Mouse (Mus musculus) G1E (cell line): ENCODE data around the gene Klhl42. TPM values are rescaled to one million over a fixed set of nuclear protein-coding genes. Genes with fewer than 3 reads are reported as not detected.

Experiments
- ATAC-seq: 2 replicates; pipeline ENCODE4 v1.8.0; 2016; ENCODE audit warnings: mild to moderate bottlenecking; ENCODE audit not compliant: insufficient number of reproducible peaks, poor library complexity, low FRiP score, severe bottlenecking; ENCODE audit errors: extremely low read depth
- DNase-seq: peaks from one replicate; pipeline ENCODE4 v3.0.0; 2012; ENCODE audit warnings: low spot score
- H3K27me3 ChIP-seq: 2 replicates; pipeline ENCODE4 v1.6.1; 2012; ENCODE audit warnings: mild to moderate bottlenecking, low read length, inconsistent platforms; ENCODE audit not compliant: insufficient read depth
- H3K36me3 ChIP-seq: replicated peaks from 2 replicates; pipeline ENCODE3; 2012; ENCODE audit warnings: mild to moderate bottlenecking, inconsistent platforms
- H3K4me1 ChIP-seq: 2 replicates; pipeline ENCODE4 v1.6.1; 2012; ENCODE audit warnings: low read depth, low read length, inconsistent platforms, mixed read lengths; ENCODE audit not compliant: insufficient read depth
- H3K4me3 ChIP-seq: 2 replicates; pipeline ENCODE4 v1.5.1; 2012; ENCODE audit warnings: low read depth, mild to moderate bottlenecking, inconsistent platforms, low read length, moderate library complexity, mixed read lengths
- H3K9me3 ChIP-seq: replicated peaks from 2 replicates; pipeline ENCODE4 v1.6.1; 2012; ENCODE audit warnings: inconsistent platforms
- CTCF ChIP-seq: IDR thresholded peaks from 2 replicates; pipeline ENCODE4 v1.5.1; 2012; ENCODE audit warnings: low read depth, low read length, inconsistent platforms, mixed read lengths
- GATA1 ChIP-seq: IDR thresholded peaks from 2 replicates; pipeline ENCODE4 v1.6.1; 2012; ENCODE audit warnings: borderline replicate concordance, low read length, inconsistent platforms, mixed read lengths
- GATA2 ChIP-seq: IDR thresholded peaks from 2 replicates; pipeline ENCODE4 v1.6.1; 2012; ENCODE audit warnings: low read depth, low read length, inconsistent platforms, borderline replicate concordance
- POLR2AphosphoS5 ChIP-seq: IDR thresholded peaks from 2 replicates; pipeline ENCODE4 v1.6.1; 2012; ENCODE audit warnings: low read depth, low read length, inconsistent platforms; ENCODE audit not compliant: insufficient replicate concordance
- TAL1 ChIP-seq: conservative IDR thresholded peaks from 2 replicates; pipeline ENCODE4 v1.6.1; 2012; ENCODE audit warnings: low read depth, low read length, inconsistent platforms, mixed read lengths
- polyA plus RNA-seq: library from polyadenylated mRNA; stranded (reverse); fragments of >175 nt; gene quantifications from 2 replicates; pipeline ENCODE4 v1.2.3, GENCODE M21; 2012
- total RNA-seq, 2 experiments: library from RNA; stranded (forward) in 1 of 2; stranded (reverse) in 1 of 2; fragments of 200-1000 nt in 1 of 2; fragments of >200 nt in 1 of 2; fragmentation: Nextera tagmentation in 1 of 2; gene quantifications; 2 replicates each; pipeline ENCODE4 v1.2.3; 2014 to 2017

The Klhl42 gene
- total and polyA plus RNA-seq, 3 experiments: 3.8 to 15.7 (median 8.0) TPM

DNA sequence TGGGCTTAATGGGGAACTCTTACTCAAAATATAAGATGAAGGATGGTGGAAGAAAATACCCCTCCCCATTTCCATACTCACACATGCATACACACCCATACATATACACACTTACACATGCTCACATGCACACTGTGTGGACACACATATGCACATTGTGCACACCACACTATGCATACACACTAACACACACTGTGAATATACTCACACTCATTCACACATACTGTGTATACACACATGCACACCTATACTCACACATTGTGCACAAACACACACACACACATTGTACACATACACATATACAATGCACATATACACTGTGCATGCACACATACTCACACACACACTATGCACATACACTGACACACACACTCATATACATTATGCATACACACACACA, 60.7 kb downstream of the Klhl42 start:
- H3K9me3 ChIP-seq: no peaks in the 10 kb centered on the region
- ATAC-seq (no peak), DNase-seq (no peak)
- no peaks in the 10 kb centered on the region for H3K4me1 ChIP-seq
- no peaks in the 10 kb centered on the region for H3K27me3 ChIP-seq
- TF ChIP-seq TAL1 (no peak), POLR2AphosphoS5 (no peak), GATA1 (no peak), CTCF (no peak), GATA2 (no peak)
- H3K36me3 ChIP-seq: no peaks in the 10 kb centered on the region
- H3K4me3 ChIP-seq: no peak overlapping the region; the same call in 1 of the 2 replicates

DNA sequence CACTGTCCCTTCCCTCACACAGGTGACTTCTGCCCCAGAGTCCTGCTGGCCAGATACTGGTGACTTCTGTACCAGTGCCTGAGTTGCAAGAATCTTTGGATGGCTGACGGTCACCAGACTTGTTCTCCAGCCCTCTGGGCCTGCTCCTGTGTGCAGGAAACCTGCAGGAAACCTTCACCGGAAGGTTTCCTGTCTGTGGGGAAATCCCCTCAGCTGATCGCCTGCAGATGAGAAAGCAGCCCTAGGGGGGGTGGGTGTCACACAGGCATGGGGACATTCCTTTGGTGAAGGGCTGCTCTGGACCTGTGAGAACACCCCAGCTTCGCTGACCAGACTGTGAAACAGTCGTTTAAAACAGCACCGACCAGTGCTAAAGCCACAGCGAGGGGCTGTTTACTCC, 63.9 kb downstream of the Klhl42 start:
- no peak overlapping the region for H3K4me3 ChIP-seq
- no peaks in the 10 kb centered on the region for H3K27me3 ChIP-seq
- TF ChIP-seq GATA1: no peak
- TF ChIP-seq POLR2AphosphoS5: no peak
- TF ChIP-seq TAL1: no peak
- TF ChIP-seq GATA2: no peak
- no peak for TF ChIP-seq CTCF
- ATAC-seq (no peak), DNase-seq (no peak)
- no peaks in the 10 kb centered on the region for H3K4me1 ChIP-seq
- H3K9me3 ChIP-seq: no peaks in the 10 kb centered on the region
- no peaks in the 10 kb centered on the region for H3K36me3 ChIP-seq

DNA sequence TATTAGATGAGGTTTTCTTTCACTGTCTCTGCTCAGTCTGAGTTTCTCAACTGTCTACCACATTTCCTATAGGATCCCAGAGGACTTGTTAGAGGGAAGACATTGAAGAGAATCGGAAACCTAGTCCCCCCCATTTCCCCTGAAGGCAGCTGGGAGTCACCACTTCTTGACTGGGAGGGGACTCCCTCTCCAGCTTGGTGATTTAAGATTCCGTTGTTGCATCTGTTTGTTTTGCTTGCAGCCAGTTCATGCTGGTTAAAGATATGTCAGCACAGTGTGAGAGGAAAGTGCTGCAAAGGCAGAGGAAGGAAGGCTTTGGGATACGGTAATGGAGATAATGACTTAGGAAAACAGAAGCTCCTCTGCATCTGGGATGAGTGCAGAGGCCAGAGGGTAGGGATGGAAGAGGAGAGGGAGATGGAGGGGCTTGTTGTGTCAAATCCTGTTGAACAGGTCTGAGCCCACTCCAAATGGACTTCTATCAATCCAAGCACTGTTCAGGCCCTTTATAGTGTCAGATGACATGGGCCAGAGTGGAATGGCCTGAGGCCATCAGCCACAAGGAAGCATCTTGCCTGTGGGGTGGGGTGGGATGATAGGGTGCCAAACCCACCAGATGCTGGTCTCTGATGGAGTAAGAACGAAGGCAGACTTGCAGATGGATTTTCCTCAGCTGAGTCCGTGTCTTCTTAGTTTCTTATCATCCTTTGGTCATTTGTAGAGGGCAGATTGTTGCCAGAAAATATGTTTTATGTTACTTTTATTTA, 70.8 kb downstream of the Klhl42 start:
- no peak for ATAC-seq
- no peak for TF ChIP-seq GATA1
- no peak for TF ChIP-seq POLR2AphosphoS5
- no peak for TF ChIP-seq CTCF
- no peak for TF ChIP-seq GATA2
- TF ChIP-seq TAL1: no peak
- H3K9me3 ChIP-seq: no peaks in the 10 kb centered on the region

More for the DNA sequence above, 70.8 kb downstream of the Klhl42 start:
- Histone ChIP-seq H3K4me3 (no peak overlapping the region), H3K4me1 (no peaks in the 10 kb centered on the region), H3K27me3 (no peaks in the 10 kb centered on the region), H3K36me3 (no peaks in the 10 kb centered on the region)
- no peak for DNase-seq

Other genes starting within 250 kb of the Klhl42 start
- not detected in 2 replicates for gene Smco2, start 241.3 kb upstream of the Klhl42 start, total RNA-seq (2014; fragmentation: Nextera tagmentation)
- 0.60 TPM in 1 of 2 replicates, not detected in the other for gene Smco2, start 241.3 kb upstream of the Klhl42 start, total RNA-seq (2017)
- gene Smco2, start 241.3 kb upstream of the Klhl42 start, polyA plus RNA-seq: not detected in 2 replicates
- gene Ppfibp1, start 202.9 kb upstream of the Klhl42 start, total RNA-seq (2014; fragmentation: Nextera tagmentation): 3.1 and 3.3 TPM in 2 replicates
- gene Ppfibp1, start 202.9 kb upstream of the Klhl42 start, total RNA-seq (2017): 8.3 and 8.6 TPM in 2 replicates
- gene Ppfibp1, start 202.9 kb upstream of the Klhl42 start, polyA plus RNA-seq: 0.32 and 1.1 TPM in 2 replicates
- gene 1700034J05Rik, start 137.0 kb upstream of the Klhl42 start, total RNA-seq (2014; fragmentation: Nextera tagmentation): not detected in 2 replicates
- gene 1700034J05Rik, start 137.0 kb upstream of the Klhl42 start, total RNA-seq (2017): 0.11 TPM in 1 of 2 replicates, not detected in the other
- not detected in 2 replicates for gene 1700034J05Rik, start 137.0 kb upstream of the Klhl42 start, polyA plus RNA-seq
- not detected in 2 replicates for gene Rep15, start 58.8 kb upstream of the Klhl42 start, total RNA-seq (2014; fragmentation: Nextera tagmentation)
- gene Rep15, start 58.8 kb upstream of the Klhl42 start, total RNA-seq (2017): 0.05 and 0.12 TPM in 2 replicates
- gene Rep15, start 58.8 kb upstream of the Klhl42 start, polyA plus RNA-seq: not detected in 2 replicates
- gene Mrps35, start 48.6 kb upstream of the Klhl42 start, total RNA-seq (2014; fragmentation: Nextera tagmentation): 46.1 and 53.2 TPM in 2 replicates
- 93.1 and 95.4 TPM in 2 replicates for gene Mrps35, start 48.6 kb upstream of the Klhl42 start, total RNA-seq (2017)
- gene Mrps35, start 48.6 kb upstream of the Klhl42 start, polyA plus RNA-seq: 11.2 and 17.6 TPM in 2 replicates
- not detected in 2 replicates for gene Mansc4, start 4.3 kb upstream of the Klhl42 start, total RNA-seq (2014; fragmentation: Nextera tagmentation)
- gene Mansc4, start 4.3 kb upstream of the Klhl42 start, total RNA-seq (2017): not detected in 2 replicates
- gene Mansc4, start 4.3 kb upstream of the Klhl42 start, polyA plus RNA-seq: not detected in 2 replicates
- not detected in 2 replicates for gene Pthlh, start 172.8 kb downstream of the Klhl42 start, total RNA-seq (2014; fragmentation: Nextera tagmentation)
- gene Pthlh, start 172.8 kb downstream of the Klhl42 start, total RNA-seq (2017): not detected in 2 replicates
- gene Pthlh, start 172.8 kb downstream of the Klhl42 start, polyA plus RNA-seq: not detected in 2 replicates